In the genomic region with DNA sequence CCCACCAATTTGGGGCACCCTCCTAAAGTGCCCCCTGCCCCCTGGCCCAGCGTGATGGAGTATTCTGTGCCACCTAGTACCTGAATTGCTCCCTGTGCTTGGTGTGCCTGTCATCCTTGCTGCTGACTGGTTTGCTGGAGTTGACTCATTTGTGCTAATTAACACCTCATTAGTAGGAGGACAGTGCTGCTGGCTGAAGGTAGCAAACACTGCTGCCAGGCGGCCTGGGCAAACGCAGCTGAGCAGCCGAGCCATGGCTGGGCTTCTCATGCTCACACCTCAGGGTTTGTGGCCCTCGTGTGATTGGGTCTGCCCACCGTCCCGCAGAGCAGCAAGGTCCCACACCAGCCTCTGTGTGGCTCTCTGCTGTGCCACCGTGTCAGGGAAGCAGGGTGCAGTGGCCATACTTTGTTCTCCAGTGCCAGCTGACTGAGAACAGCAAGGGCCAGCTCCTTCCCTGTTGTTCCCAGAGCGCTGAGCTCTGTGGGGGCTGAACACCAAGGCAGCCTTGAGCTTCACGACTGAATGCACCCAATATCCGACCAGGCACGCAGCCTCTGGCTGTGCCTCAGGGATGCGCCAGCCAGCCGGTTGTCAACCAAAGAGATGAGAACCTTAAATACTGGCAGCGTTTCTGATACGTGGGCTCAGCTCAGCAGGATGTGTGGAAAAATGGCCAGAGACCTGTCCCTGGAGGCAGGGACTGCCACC, we compare ENCODE assay signal across 17 mouse cellular contexts. TPM values are rescaled to one million over a fixed set of nuclear protein-coding genes. Genes with fewer than 3 reads are reported as not detected.
DNase-seq lines count a peak whose midpoint lies in the region; ATAC-seq and TF ChIP-seq lines count a peak whose summit lies in the region.
"Had no signal": no experiment of that assay in that cellular context is flagged by ENCODE, and none has a peak within 500 bp of the region (broad histone marks: within the 10 kb centered on the region; RNA-seq: fewer than 3 reads in every experiment).

No protein-coding gene starts in this region.

- peak overlapping the region; percentile 55 for H3K27ac ChIP-seq in hindbrain, embryonic 12.5 days
- no peak overlapping the region for H3K27ac ChIP-seq in hindbrain, embryonic 10.5 days
- H3K27ac ChIP-seq in midbrain, embryonic 13.5 days: peak overlapping the region; percentile 64; the same call in 1 of the 2 replicates
- H3K27ac ChIP-seq in midbrain, embryonic 16.5 days (ENCODE audit: low read length): no peak overlapping the region
- peak overlapping the region; percentile 32; the same call in 1 of the 2 replicates for H3K27ac ChIP-seq in hindbrain, embryonic 14.5 days
- no peak overlapping the region for H3K27ac ChIP-seq in heart, adult 2 months
- H3K27ac ChIP-seq: heart, embryonic 13.5 days; hindbrain, embryonic 15.5 days; macrophage had no signal

- ATAC-seq in cerebellum, adult (ENCODE audit: insufficient number of reproducible peaks, low FRiP score, low TSS enrichment): 0 out of 2 replicates have a peak, but pooled peaks have one; percentile 57
- ATAC-seq in hindbrain, embryonic 12.5 days (ENCODE audit: low FRiP score): 0 out of 2 replicates have a peak, but pooled peaks have one; percentile 37
- peak; percentile 38; the same call in 1 of the 2 replicates for ATAC-seq in midbrain, embryonic 13.5 days
- no peak for ATAC-seq in midbrain, embryonic 16.5 days
- ATAC-seq in hindbrain, embryonic 14.5 days (ENCODE audit: low FRiP score): no peak

- TF ChIP-seq POLR2A in heart, adult 2 months (IDR thresholded peaks at IDR 0.05; ENCODE audit: insufficient read depth, low read depth, low read length): no peak

- WGBS in hindbrain, embryonic 12.5 days: 77% methylated on average over 16 of the region's 16 CpGs
- WGBS in hindbrain, embryonic 10.5 days: 83% methylated on average over 16 of the region's 16 CpGs
- 76% methylated on average over 16 of the region's 16 CpGs for WGBS in midbrain, embryonic 13.5 days
- WGBS in midbrain, embryonic 16.5 days: 70% methylated on average over 16 of the region's 16 CpGs
- WGBS in hindbrain, embryonic 14.5 days: 63% methylated on average over 16 of the region's 16 CpGs
- WGBS in heart, adult 2 months: 80% methylated on average over 16 of the region's 16 CpGs

- TF ChIP-seq EP300 in heart, adult 2 months (IDR thresholded peaks at IDR 0.05; ENCODE audit: insufficient read depth, low read depth, low read length): no peak

- H3K9me3 ChIP-seq in hindbrain, embryonic 12.5 days (replicated peaks): no peaks in the 10 kb centered on the region
- H3K9me3 ChIP-seq in hindbrain, embryonic 10.5 days: no peaks in the 10 kb centered on the region
- no peaks in the 10 kb centered on the region for H3K9me3 ChIP-seq in midbrain, embryonic 13.5 days
- no peaks in the 10 kb centered on the region for H3K9me3 ChIP-seq in midbrain, embryonic 16.5 days (replicated peaks; ENCODE audit: control insufficient read depth, low read length, poor library complexity, severe bottlenecking)
- H3K9me3 ChIP-seq in hindbrain, embryonic 14.5 days (ENCODE audit: control insufficient read depth, low read length): no peaks in the 10 kb centered on the region
- H3K9me3 ChIP-seq: heart, embryonic 13.5 days; hindbrain, embryonic 15.5 days had no signal

- H3K4me2 ChIP-seq in hindbrain, embryonic 12.5 days (replicated peaks): no peak overlapping the region
- no peak overlapping the region for H3K4me2 ChIP-seq in midbrain, embryonic 13.5 days (replicated peaks)
- H3K4me2 ChIP-seq in midbrain, embryonic 16.5 days (ENCODE audit: low read length): no peak overlapping the region
- H3K4me2 ChIP-seq in hindbrain, embryonic 14.5 days (replicated peaks): no peak overlapping the region
- H3K4me2 ChIP-seq: heart, embryonic 13.5 days; hindbrain, embryonic 15.5 days had no signal

- no peaks in the 10 kb centered on the region for H3K27me3 ChIP-seq in hindbrain, embryonic 12.5 days
- no peaks in the 10 kb centered on the region for H3K27me3 ChIP-seq in hindbrain, embryonic 10.5 days (ENCODE audit: insufficient read depth, poor library complexity, severe bottlenecking)
- no peaks in the 10 kb centered on the region for H3K27me3 ChIP-seq in midbrain, embryonic 13.5 days
- H3K27me3 ChIP-seq in midbrain, embryonic 16.5 days (ENCODE audit: control insufficient read depth, insufficient read depth, low read depth, low read length): no peaks in the 10 kb centered on the region
- no peaks in the 10 kb centered on the region for H3K27me3 ChIP-seq in hindbrain, embryonic 14.5 days (ENCODE audit: control insufficient read depth, insufficient read depth, low read length)
- no peaks in the 10 kb centered on the region for H3K27me3 ChIP-seq in heart, adult 2 months (ENCODE audit: control insufficient read depth, insufficient read depth, low read length)
- H3K27me3 ChIP-seq: hindbrain, embryonic 15.5 days had no signal

- H3K36me3 ChIP-seq in hindbrain, embryonic 12.5 days: peaks cover 36% of the 10 kb centered on the region
- H3K36me3 ChIP-seq in hindbrain, embryonic 10.5 days: peaks cover 49% of the 10 kb centered on the region
- H3K36me3 ChIP-seq in midbrain, embryonic 13.5 days: peaks cover 55% of the 10 kb centered on the region
- H3K36me3 ChIP-seq in midbrain, embryonic 16.5 days (ENCODE audit: control insufficient read depth, insufficient read depth, low read length): peaks cover 12% of the 10 kb centered on the region
- peaks cover 44% of the 10 kb centered on the region for H3K36me3 ChIP-seq in hindbrain, embryonic 14.5 days (replicated peaks; ENCODE audit: control insufficient read depth, insufficient read depth)
- no peaks in the 10 kb centered on the region for H3K36me3 ChIP-seq in heart, adult 2 months (ENCODE audit: control insufficient read depth, insufficient read depth, low read length)

- no peak for TF ChIP-seq CTCF in heart, adult 2 months (IDR thresholded peaks at IDR 0.05)

- no peaks in the 10 kb centered on the region for H3K4me1 ChIP-seq in hindbrain, embryonic 12.5 days
- peaks cover 17% of the 10 kb centered on the region; the same call in 1 of the 2 replicates for H3K4me1 ChIP-seq in hindbrain, embryonic 10.5 days (replicated peaks)
- peaks cover 4% of the 10 kb centered on the region; the same call in 1 of the 2 replicates for H3K4me1 ChIP-seq in midbrain, embryonic 13.5 days (replicated peaks)
- H3K4me1 ChIP-seq in midbrain, embryonic 16.5 days (ENCODE audit: control insufficient read depth, insufficient read depth, low read length): no peaks in the 10 kb centered on the region
- H3K4me1 ChIP-seq in hindbrain, embryonic 14.5 days (replicated peaks; ENCODE audit: control insufficient read depth, insufficient read depth, low read length): 0 out of 2 replicates have a peak, but pooled peaks cover 5% of the 10 kb centered on the region
- H3K4me1 ChIP-seq in heart, adult 2 months (ENCODE audit: control insufficient read depth, insufficient read depth, low read length): no peaks in the 10 kb centered on the region

- H3K4me3 ChIP-seq in hindbrain, embryonic 12.5 days: no peak overlapping the region
- H3K4me3 ChIP-seq in hindbrain, embryonic 10.5 days: no peak overlapping the region
- H3K4me3 ChIP-seq in midbrain, embryonic 13.5 days (replicated peaks): no peak overlapping the region
- no peak overlapping the region for H3K4me3 ChIP-seq in midbrain, embryonic 16.5 days (ENCODE audit: low read depth, low read length)
- no peak overlapping the region for H3K4me3 ChIP-seq in hindbrain, embryonic 14.5 days (replicated peaks; ENCODE audit: low read length)
- no peak overlapping the region for H3K4me3 ChIP-seq in heart, adult 2 months
- H3K4me3 ChIP-seq: heart, embryonic 13.5 days; hindbrain, embryonic 15.5 days had no signal

- no peak overlapping the region; the same call in 1 of the 2 replicates for H3K9ac ChIP-seq in hindbrain, embryonic 12.5 days
- H3K9ac ChIP-seq in midbrain, embryonic 13.5 days (replicated peaks): no peak overlapping the region
- H3K9ac ChIP-seq in midbrain, embryonic 16.5 days (ENCODE audit: low read depth, low read length): no peak overlapping the region
- no peak overlapping the region for H3K9ac ChIP-seq in hindbrain, embryonic 14.5 days
- no peak overlapping the region for H3K9ac ChIP-seq in heart, adult 2 months (ENCODE audit: low read depth, low read length)
- H3K9ac ChIP-seq: heart, embryonic 13.5 days; hindbrain, embryonic 15.5 days had no signal

- no peak for DNase-seq in cerebellum, adult 9-10 months
- no peak for DNase-seq in hindbrain, embryonic 10.5 days (ENCODE audit: low spot score)
- DNase-seq in hindbrain, embryonic 14.5 days (ENCODE audit: low spot score): no peak
- DNase-seq in heart, adult 2 months: no peak
- DNase-seq: adrenal gland, adult 8-10 months; gastrocnemius, postnatal 25 days; kidney, postnatal 10 days; lung, adult 18-20 months had no signal

- H3K79me2 ChIP-seq in heart, adult 2 months (replicated peaks; ENCODE audit: control insufficient read depth, insufficient read depth, low read length): no peaks in the 10 kb centered on the region

- intact Hi-C loops in heart, adult 2 months (cut with DNase I): no loop called here

RNA-seq across cellular contexts. Expression of gene Mtg2, which starts 15.7 kb away (rescaled TPM):
- polyA plus RNA-seq in hindbrain, embryonic 12.5 days (2016; fragmentation: Nextera tagmentation; extraction: Ambion mirVana): 30.0 and 31.4 TPM in 2 replicates
- 33.9 TPM in 2 replicates for polyA plus RNA-seq in hindbrain, embryonic 10.5 days (2016; fragmentation: Nextera tagmentation; extraction: Ambion mirVana)
- polyA plus RNA-seq in midbrain, embryonic 13.5 days (2015; fragmentation: Nextera tagmentation; extraction: Ambion mirVana): 37.1 and 37.3 TPM in 2 replicates
- 34.9 and 35.7 TPM in 2 replicates for polyA plus RNA-seq in midbrain, embryonic 16.5 days (2015; fragmentation: Nextera tagmentation; extraction: Ambion mirVana)
- polyA plus RNA-seq in hindbrain, embryonic 14.5 days (2014; fragmentation: Nextera tagmentation; extraction: Ambion mirVana): 29.4 and 30.2 TPM in 2 replicates
- 10 to 100 TPM; 27.1 to 30.8 TPM for total RNA-seq in heart, adult 2 months (2021)
- 23.2 and 32.0 TPM in 2 replicates for polyA plus RNA-seq in heart, adult 2 months (2012; rRNA removed)

RNA-seq across cellular contexts. Expression of gene Hrh3, which starts 18.2 kb away (rescaled TPM):
- 4.1 and 4.2 TPM in 2 replicates for polyA plus RNA-seq in hindbrain, embryonic 12.5 days (2016; fragmentation: Nextera tagmentation; extraction: Ambion mirVana)
- polyA plus RNA-seq in hindbrain, embryonic 10.5 days (2016; fragmentation: Nextera tagmentation; extraction: Ambion mirVana): 1.5 and 4.2 TPM in 2 replicates
- polyA plus RNA-seq in midbrain, embryonic 13.5 days (2015; fragmentation: Nextera tagmentation; extraction: Ambion mirVana): 4.4 and 5.1 TPM in 2 replicates
- 3.3 TPM in 2 replicates for polyA plus RNA-seq in midbrain, embryonic 16.5 days (2015; fragmentation: Nextera tagmentation; extraction: Ambion mirVana)
- 1.4 and 1.7 TPM in 2 replicates for polyA plus RNA-seq in hindbrain, embryonic 14.5 days (2014; fragmentation: Nextera tagmentation; extraction: Ambion mirVana)
- under 1 TPM in 1 of 2 experiments, not detected in 1; 0.21 TPM for total RNA-seq in heart, adult 2 months (2021)
- polyA plus RNA-seq in heart, adult 2 months (2012; rRNA removed): 0.06 TPM in 1 of 2 replicates, not detected in the other
- total RNA-seq: gastrocnemius, postnatal 25 days; monocyte, adult 5-6 weeks; neutrophil, adult 5-6 weeks had no signal
- polyA plus RNA-seq: heart, embryonic 13.5 days; macrophage had no signal

RNA-seq across cellular contexts. Expression of gene Osbpl2, which starts 33.0 kb away (rescaled TPM):
- polyA plus RNA-seq in hindbrain, embryonic 12.5 days (2016; fragmentation: Nextera tagmentation; extraction: Ambion mirVana): 52.2 and 53.8 TPM in 2 replicates
- 29.0 and 42.2 TPM in 2 replicates for polyA plus RNA-seq in hindbrain, embryonic 10.5 days (2016; fragmentation: Nextera tagmentation; extraction: Ambion mirVana)
- 60.6 and 66.1 TPM in 2 replicates for polyA plus RNA-seq in midbrain, embryonic 13.5 days (2015; fragmentation: Nextera tagmentation; extraction: Ambion mirVana)
- polyA plus RNA-seq in midbrain, embryonic 16.5 days (2015; fragmentation: Nextera tagmentation; extraction: Ambion mirVana): 75.5 and 76.1 TPM in 2 replicates
- polyA plus RNA-seq in hindbrain, embryonic 14.5 days (2014; fragmentation: Nextera tagmentation; extraction: Ambion mirVana): 73.1 and 79.2 TPM in 2 replicates
- total RNA-seq in heart, adult 2 months (2021): 10 to 100 TPM; 31.8 to 36.4 TPM
- 27.6 and 38.5 TPM in 2 replicates for polyA plus RNA-seq in heart, adult 2 months (2012; rRNA removed)

RNA-seq across cellular contexts. Expression of gene Ss18l1, which starts 43.8 kb away (rescaled TPM):
- polyA plus RNA-seq in hindbrain, embryonic 12.5 days (2016; fragmentation: Nextera tagmentation; extraction: Ambion mirVana): 32.9 and 37.7 TPM in 2 replicates
- polyA plus RNA-seq in hindbrain, embryonic 10.5 days (2016; fragmentation: Nextera tagmentation; extraction: Ambion mirVana): 10.0 and 14.7 TPM in 2 replicates
- 51.2 and 54.8 TPM in 2 replicates for polyA plus RNA-seq in midbrain, embryonic 13.5 days (2015; fragmentation: Nextera tagmentation; extraction: Ambion mirVana)
- polyA plus RNA-seq in midbrain, embryonic 16.5 days (2015; fragmentation: Nextera tagmentation; extraction: Ambion mirVana): 70.4 and 74.3 TPM in 2 replicates
- 54.2 and 57.2 TPM in 2 replicates for polyA plus RNA-seq in hindbrain, embryonic 14.5 days (2014; fragmentation: Nextera tagmentation; extraction: Ambion mirVana)
- total RNA-seq in heart, adult 2 months (2021): 1 to 10 TPM; 1.9 to 2.0 TPM
- 3.8 and 5.2 TPM in 2 replicates for polyA plus RNA-seq in heart, adult 2 months (2012; rRNA removed)

RNA-seq across cellular contexts. Expression of gene Psma7, which starts 43.8 kb away (rescaled TPM):
- 630 and 656 TPM in 2 replicates for polyA plus RNA-seq in hindbrain, embryonic 12.5 days (2016; fragmentation: Nextera tagmentation; extraction: Ambion mirVana)
- 794 and 830 TPM in 2 replicates for polyA plus RNA-seq in hindbrain, embryonic 10.5 days (2016; fragmentation: Nextera tagmentation; extraction: Ambion mirVana)
- polyA plus RNA-seq in midbrain, embryonic 13.5 days (2015; fragmentation: Nextera tagmentation; extraction: Ambion mirVana): 676 and 705 TPM in 2 replicates
- 504 and 541 TPM in 2 replicates for polyA plus RNA-seq in midbrain, embryonic 16.5 days (2015; fragmentation: Nextera tagmentation; extraction: Ambion mirVana)
- 515 and 631 TPM in 2 replicates for polyA plus RNA-seq in hindbrain, embryonic 14.5 days (2014; fragmentation: Nextera tagmentation; extraction: Ambion mirVana)
- 100 to 1,000 TPM; 140 to 162 TPM for total RNA-seq in heart, adult 2 months (2021)
- polyA plus RNA-seq in heart, adult 2 months (2012; rRNA removed): 134 and 139 TPM in 2 replicates

Comparison
In these comparisons a context has a peak if more than half of its experiments do, and no peak if none do; other contexts are left out.
1. ATAC-seq: peak in cerebellum, adult (single experiment), hindbrain, embryonic 12.5 days (single experiment) and midbrain, embryonic 13.5 days (single experiment); none in midbrain, embryonic 16.5 days (single experiment) and hindbrain, embryonic 14.5 days (single experiment).
2. H3K27ac ChIP-seq: peak in hindbrain, embryonic 12.5 days (single experiment), midbrain, embryonic 13.5 days (single experiment) and hindbrain, embryonic 14.5 days (single experiment); none in hindbrain, embryonic 10.5 days (single experiment), midbrain, embryonic 16.5 days (single experiment) and heart, adult 2 months (single experiment).